Mouse (Mus musculus) spleen, adult 12 weeks (tissue): ENCODE data around the gene Dppa2.
"Not testable (repeated sequence)": the region's sequence is repeated elsewhere in the genome, so short reads cannot be mapped to it uniquely, and the experiment has no call there.

Source experiments
- DNase-seq: peaks from one replicate; pipeline ENCODE4 v3.0.0; 2022; ENCODE audit warnings: low spot score

Gene Dppa2

DNA sequence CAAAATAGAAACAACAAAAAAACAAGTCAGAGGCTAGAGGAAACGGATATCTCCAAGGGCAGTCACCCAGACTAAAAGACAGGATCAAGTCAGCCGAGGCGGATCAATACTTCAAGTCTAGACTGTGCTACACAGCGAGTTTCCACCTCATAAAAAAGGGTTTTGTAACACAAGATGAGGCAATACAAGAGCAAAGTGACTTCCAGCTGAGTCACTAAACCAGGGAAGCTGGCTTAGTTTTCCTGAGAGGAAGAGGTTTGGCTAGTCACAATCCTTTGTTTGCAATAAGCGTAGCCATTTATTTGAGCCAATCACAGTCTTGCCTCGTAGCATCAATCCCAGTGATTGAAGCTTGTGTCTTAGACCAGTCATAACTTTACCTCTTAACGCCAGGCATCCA is at the start of gene Dppa2:
Gene Dppa2 (plus strand): TSS at position 400 of the 400 bp plus-strand sequence.
- no peak for DNase-seq

DNA sequence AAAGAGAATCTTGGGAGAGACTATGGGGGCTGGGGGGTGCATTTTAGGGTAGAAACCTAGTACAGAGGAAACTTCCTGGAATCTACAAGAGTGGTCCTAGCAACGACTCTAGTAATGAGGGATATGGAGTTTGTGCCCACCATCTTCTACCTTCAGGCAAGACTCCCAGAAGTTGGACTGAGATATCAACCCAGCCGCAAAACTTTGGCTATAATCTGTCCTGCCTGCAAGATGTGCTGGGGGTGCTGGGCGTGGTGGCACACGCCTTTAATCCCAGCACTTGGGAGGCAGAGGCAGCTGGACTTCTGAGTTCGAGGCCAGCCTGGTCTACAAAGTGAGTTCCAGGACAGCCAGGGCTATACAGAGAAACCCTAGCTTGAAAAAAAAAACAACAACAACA is 49.1 kb upstream of the Dppa2 start:
- DNase-seq: no peak

DNA sequence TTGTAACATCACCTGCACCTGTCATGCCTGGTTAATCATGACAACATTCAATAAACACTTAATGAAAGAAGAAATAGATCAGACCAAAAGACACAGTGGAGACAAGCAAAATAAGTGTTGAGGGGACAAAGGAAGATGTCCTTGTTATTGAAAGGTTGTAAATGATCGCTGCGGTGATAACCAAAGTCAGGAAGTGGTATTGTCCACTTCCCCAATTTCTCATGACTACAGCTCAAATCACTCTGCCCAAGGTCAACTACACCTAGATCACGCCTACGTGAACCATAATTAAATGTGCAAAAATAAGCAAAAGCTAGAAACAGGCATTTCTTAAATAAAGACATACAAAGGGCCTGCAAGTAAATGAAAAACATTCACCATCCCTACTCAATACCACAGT is 44.2 kb upstream of the Dppa2 start:
- DNase-seq: no peak

DNA sequence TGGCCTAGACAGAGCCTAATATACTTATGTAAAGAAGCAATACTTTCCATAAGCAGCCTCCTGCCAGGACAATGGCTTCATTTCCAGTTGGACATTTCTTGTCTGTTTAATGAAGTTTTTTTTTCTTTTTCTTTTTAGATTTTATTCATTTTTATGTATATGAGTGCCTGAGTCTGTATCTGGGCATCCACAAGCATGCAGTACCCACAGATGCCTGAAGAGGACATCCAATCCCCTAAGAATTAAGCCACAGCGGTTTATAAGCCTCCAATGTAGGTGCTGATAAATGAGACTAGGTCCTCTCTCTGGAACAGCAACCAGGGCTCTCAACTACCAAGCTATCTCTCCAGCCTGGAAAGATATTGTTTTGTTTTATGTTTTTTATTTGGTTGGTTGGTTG is 40.8 kb upstream of the Dppa2 start:
- DNase-seq: no peak

DNA sequence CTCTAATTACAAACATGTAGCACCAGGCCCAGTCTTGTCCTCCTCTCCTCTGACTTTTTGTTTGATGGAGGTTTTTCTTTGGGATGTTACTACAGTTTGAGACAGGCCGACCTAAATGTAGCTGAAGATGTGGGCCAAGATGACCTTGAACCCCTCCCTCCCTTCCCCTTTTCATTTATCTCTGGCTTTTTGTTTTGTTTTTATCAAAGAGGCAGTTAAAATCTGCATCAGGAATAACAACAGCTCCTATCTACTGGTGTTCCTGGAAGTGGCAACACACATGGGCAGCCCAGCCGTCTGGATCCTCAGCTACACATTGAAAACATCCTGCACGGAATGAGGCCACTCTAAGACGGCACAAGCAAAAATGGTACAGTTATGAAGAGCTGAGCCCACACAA is 37.9 kb upstream of the Dppa2 start:
- no peak for DNase-seq

DNA sequence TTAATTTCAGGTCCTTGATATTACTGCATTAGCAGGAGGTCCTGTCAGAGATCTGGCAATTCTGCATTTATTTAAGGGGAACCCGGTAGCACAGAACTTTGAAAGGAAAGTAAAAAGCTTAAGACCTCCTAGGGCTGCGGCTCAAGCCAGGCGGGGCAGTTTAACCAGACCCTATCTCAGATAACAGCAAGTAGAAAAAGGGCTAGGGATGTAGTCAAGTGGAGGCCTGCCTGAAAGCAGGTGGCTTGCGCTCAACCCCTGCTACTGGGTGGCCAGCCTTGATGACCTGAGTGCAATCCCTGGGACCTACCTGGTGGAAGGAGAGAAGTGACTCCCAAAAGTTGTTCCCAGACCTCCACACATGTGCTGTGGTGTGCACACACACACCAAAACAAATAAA is 26.8 kb upstream of the Dppa2 start:
- DNase-seq: no peak

GRCm38 (mm10) chr16:48280883-48281282 is 22.8 kb upstream of the Dppa2 start:
- DNase-seq: no peak

GRCm38 (mm10) chr16:48282801-48283200 is 20.9 kb upstream of the Dppa2 start:
- DNase-seq: no peak

DNA sequence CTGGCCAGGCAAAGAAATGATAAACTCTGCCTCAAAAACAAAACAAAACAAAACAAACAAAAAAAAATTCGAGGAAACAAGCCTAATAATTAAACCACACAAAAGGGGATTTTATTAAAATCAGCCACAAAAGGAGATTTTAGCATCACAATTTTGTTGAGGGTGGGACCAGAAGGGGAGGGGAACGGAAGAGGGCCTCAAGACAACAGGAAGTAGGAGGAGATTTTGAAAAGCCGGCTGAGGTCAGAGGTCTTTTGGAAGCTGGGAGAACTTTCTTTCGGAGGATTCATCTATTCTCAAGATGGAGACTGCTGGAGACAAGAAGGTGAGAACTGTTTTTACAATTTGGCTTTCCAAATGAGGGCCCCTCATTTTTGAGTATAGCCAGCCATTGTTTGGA is 20.2 kb upstream of the Dppa2 start, which contains the start of gene Dppa4:
Gene Dppa4 (plus strand): TSS at position 217 of the 400 bp plus-strand sequence.
- no peak for DNase-seq

DNA sequence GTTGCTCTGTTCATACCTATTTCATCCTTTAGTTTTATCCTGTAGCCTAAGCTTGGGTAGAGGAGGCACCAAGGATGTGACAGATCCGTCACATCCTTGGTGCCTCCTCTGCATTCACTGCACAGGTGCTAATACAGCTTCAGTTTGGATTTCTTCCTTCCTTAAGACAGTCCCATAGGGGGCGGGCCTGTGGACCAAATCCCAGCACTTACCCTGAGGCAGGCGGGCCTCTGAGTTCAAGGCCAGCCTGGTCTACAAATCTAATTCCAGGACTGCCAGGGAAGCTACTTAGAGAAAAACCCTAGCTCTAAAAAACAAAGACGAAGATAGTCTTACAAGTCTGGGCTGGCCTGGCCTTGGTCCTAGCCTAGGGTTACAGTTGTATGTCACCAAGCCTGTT is 18.2 kb upstream of the Dppa2 start:
- DNase-seq: no peak

DNA sequence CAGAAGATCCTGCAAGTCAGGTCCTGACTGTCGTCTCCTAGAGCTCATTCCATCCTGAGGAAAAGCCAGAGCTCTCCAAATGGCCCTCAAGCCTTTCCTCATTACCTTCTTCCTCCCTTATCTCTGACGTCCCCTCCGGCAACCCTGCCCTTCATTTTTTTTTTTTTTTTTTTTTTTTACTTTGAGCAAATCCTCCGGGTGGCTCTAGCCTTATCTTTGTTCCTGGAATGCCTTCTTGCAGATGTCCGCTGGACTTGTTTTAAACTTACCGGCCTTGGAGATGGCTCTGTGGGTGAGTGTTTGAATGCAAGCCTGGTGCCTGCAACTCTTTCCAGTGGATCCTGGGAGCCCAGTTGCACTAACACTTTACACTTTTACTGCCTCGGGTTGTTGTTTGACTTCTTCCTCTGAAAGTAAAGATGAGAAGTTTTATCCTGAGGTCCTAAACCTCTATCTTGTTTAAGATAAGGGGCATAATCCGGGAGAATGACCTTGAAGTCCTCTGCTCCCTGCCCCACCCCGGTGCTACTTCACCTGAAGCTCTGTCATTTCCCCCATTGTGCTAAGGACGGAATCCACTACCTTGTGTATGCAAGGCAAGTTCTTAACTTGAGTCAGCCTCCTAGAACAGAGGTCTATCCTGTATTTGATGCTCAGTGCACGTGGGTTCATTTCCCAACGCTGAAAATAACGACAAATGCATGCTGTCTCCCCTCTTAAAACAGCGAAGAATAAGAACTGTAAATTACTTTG is 6.1 kb upstream of the Dppa2 start:
- DNase-seq: no peak

DNA sequence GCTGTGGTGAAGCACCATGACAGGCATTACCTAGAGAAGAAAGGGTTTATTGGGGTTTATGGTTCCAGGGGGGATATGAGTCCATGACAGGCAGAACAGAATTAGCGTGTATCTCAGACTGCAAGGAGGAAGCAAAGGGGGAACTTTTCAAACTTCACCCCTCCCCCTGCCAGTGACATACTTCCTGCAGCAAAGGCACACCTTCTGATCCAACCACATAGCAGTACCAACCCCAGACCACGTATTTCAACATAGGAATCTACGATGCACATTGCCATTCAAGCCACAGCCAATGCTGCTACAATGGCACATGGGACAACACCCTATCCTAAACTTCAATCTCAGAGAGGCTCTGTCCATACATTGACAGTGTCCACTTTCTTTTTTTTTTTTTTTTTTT is 3.8 kb upstream of the Dppa2 start:
- DNase-seq: no peak

DNA sequence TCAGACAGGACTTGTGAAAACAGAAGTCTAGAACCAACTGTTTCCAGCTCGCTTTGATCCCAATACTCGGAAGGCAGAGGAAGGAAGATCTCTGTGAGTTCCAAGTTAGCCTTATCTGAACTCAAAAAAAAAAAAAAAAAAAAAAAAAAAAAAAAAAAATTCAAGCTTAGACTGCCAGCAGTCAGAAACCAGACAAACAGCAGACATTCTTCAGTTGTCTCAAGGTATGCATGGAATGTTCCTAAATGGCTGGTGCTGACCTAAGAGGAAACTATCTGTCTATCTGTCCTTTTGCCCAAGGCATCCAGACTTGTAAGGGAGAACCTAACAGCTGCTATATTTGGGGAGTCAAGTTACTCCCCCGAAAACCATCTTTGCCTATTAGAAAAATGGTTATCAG is 275 bp downstream of the Dppa2 start:
- no peak for DNase-seq

DNA sequence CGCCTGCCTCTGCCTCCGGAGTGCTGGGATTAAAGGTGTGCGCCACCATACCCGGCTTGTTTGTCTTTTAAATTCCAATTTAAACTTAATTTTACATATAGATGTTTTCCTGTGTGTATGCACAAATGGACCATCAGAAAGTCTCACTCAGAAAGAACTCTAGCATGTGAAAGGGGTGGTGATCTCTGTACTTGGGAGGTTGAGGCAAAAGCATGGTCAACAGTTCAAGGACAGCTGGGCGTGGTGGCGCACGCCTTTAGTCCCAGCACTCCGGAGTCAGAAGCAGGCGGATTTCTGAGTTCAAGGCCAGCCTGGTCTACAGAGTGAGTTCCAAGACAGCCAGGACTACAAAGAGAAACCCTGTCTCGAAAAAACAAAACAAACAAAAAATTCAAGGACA is 5.2 kb downstream of the Dppa2 start:
- not testable (repeated sequence) for DNase-seq

DNA sequence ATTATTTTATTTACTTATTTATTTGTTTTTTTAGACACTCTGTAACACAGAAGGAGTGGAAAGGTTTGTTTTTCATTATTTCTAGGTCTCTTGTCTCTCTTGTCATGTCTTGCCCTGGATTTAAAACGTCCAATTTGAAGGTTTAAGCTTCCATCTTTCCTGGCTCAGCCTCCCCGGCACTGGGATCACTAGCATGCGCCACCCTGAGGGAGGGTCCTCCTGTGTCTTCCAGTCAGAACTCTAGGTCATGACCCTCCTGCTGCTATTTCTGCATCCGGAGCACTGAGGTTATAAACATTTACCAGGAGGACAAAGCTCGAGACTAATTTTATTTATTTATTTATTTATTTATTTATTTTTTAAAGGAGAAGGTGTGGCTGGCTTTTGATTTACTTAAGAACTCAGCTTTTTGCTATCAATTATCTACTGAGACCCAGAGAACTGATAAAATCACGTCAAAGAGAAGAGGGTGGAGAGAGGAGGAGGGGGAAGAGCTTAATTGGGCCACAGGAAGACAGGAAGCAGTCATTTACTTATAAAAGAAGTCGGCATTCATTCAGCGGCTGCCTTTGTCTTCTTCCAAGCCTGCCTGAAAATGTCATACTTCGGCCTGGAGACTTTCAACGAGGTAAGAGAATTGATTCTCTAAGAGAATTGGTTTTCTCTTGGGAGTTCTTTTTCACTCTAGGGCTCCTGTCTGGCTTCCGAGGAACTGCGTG is 6.4 kb downstream of the Dppa2 start:
- no peak for DNase-seq

DNA sequence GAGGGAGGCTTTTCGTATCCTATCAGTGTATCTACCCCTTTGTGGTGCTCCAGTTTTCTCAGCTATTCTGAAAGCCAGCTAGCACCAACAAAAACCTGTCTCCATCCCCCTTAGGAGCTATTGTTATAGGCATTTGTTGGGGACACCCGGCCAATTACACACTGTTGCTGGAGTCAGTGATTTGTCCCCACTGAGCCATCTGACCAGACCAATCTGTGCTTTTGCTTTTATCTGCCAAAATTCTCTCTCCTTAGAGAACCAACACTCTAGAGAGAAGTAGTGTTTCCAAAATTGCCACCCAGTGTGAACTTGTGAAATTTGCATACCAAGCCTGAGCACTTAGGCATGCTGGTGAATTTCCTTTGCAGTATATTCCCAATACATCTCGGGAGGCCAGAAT is 11.6 kb downstream of the Dppa2 start:
- DNase-seq: no peak

DNA sequence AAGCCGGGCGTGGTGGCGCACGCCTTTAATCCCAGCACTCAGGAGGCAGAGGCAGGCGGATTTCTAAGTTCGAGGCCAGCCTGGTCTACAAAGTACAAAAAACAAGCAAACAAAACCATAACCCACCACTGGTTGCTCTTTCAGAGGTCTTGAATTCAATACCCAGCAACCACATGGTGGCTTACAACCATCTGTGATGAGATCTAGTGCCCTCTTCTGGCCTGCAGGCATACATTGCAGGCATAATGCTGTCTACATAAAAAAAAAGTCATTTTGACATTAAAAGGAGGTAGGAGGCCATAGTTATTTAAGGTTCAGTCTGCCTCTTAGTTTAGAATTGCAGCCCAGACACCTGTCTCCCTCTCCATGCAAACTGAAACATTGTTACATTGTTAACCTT is 17.1 kb downstream of the Dppa2 start:
- DNase-seq: no peak

DNA sequence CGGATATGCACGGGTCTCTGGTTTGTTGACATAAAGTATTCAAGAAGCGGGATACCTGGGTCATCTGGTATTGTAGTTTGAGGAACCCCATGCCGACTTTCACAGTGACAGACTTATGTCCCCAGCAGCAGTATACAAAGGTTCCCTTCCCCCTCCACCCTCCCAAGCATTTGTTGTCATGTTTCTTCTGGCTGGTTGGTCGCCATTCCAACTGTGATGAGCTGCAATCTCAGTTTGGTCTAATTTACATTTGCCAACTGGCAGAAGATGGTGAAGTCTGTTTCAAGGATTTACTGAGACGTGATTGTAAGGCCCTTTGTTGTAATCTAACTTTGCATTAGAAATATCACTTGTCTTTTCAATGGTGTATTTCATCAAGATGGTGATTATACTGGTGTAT is 19.4 kb downstream of the Dppa2 start:
- DNase-seq: no peak

DNA sequence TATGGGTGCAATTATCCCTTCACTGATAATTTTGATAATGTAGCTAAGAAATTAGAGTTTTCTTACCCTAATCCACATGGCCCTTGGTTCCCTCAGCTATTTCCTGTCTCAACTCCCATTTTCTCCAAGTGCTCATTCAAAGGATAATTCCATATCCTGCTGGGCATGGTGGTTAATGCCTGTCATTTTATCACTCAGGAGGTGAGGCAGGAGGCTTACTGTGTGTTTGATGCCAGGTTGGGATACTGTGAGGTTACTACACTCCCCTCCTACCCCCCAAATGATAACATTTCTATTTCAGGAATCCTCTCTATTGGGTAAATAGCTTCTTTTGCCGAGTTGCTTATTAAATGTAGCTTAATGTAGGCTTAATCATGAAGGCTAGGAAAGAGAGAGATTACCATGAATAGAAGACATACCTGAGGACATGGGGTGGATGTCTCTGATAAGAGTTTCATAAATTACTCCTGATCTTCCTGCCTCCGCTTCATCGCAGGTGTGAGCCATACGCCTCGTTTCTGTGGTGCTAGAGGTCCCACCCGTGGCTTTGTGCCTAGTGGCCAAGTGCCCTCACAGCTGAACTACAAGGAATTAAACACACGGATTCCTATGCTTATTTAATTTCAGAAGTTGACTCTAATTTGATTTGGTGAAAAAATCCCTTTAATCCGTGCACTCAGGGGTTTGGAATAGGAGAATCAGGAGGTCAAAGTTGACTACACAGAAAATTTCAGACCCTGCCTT is 20.1 kb downstream of the Dppa2 start:
- no peak for DNase-seq

- no peak for DNase-seq
Measured at GRCm38 (mm10) chr16:48326903-48327302, 23.2 kb downstream of the Dppa2 start.

GRCm38 (mm10) chr16:48328420-48328819 is 24.7 kb downstream of the Dppa2 start:
- no peak for DNase-seq

- DNase-seq: no peak
Measured at GRCm38 (mm10) chr16:48331822-48332221, 28.1 kb downstream of the Dppa2 start.

- no peak for DNase-seq
Measured at GRCm38 (mm10) chr16:48335326-48335725, 31.6 kb downstream of the Dppa2 start.
